Mouse (Mus musculus) MEL (cell line): ENCODE results near the gene Crocc.

Experiments
- HCFC1 ChIP-seq: IDR thresholded peaks from 2 replicates; pipeline ENCODE4 v1.6.1; 2012; ENCODE audit warnings: low read depth, mild to moderate bottlenecking, inconsistent platforms, low read length, improper control_type of control experiment, moderate library complexity
- UBTF ChIP-seq: IDR thresholded peaks from 2 replicates; pipeline ENCODE4 v1.6.1; 2012; ENCODE audit warnings: low read depth, mild to moderate bottlenecking, inconsistent platforms, low read length, improper control_type of control experiment, moderate library complexity, borderline replicate concordance; ENCODE audit not compliant: insufficient read depth

DNA sequence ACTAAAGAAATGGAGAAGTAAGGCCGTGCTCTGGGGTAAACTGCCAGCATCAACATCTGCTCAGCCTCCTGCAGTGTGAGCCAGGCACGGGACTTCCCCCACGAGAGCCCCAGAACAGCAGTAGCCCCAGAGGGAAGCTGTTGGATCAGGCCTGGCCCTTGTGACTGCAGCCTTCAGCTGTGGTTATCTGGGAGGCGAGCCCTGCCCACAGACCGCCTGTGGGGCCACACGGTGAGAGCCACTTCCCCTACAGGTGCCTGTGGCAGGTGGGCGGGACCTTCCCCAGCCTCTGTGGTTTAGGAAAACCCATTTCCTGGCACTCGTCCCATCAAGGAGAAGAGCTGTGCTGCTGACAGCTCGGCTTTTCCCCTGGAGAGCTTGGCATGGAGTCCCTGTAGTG, 76.9 kb downstream of the Crocc start:
- peak; percentile 53 for TF ChIP-seq HCFC1
- no peak for TF ChIP-seq UBTF
